Mouse (Mus musculus) heart, embryonic 11.5 days (tissue): ENCODE results near the gene Fggy. TPM values are rescaled to one million over a fixed set of nuclear protein-coding genes. Genes with fewer than 3 reads are reported as not detected.

Source experiments
- ATAC-seq: fragments of 200-750 bp; cut with Nextera tagmentation; replicated peaks from 2 replicates; pipeline ENCODE4 v1.8.0; 2017; ENCODE audit warnings: moderate library complexity; ENCODE audit not compliant: insufficient number of reproducible peaks, low FRiP score, low TSS enrichment
- H3K27ac ChIP-seq: fragments of 300-500 bp; sonication (generic); 2 replicates; pipeline ENCODE4 v1.5.1; 2014; ENCODE audit warnings: mild to moderate bottlenecking, low read depth, low read length
- H3K27me3 ChIP-seq: fragments of 300-500 bp; sonication (generic); 2 replicates; pipeline ENCODE4 v1.6.1; 2014; ENCODE audit warnings: mild to moderate bottlenecking, low read length, mixed read lengths; ENCODE audit not compliant: control insufficient read depth, insufficient read depth
- H3K36me3 ChIP-seq: fragments of 300-500 bp; sonication (generic); 2 replicates; pipeline ENCODE4 v1.6.1; 2014; ENCODE audit warnings: mild to moderate bottlenecking, low read length, moderate library complexity, mixed read lengths; ENCODE audit not compliant: control insufficient read depth, insufficient read depth
- H3K4me1 ChIP-seq: fragments of 300-500 bp; sonication (generic); 2 replicates; pipeline ENCODE4 v1.6.1; 2014; ENCODE audit warnings: low read length; ENCODE audit not compliant: control insufficient read depth, insufficient read depth
- H3K4me2 ChIP-seq: fragments of 300-500 bp; sonication (generic); 2 replicates; pipeline ENCODE4 v1.6.1; 2014; ENCODE audit warnings: mild to moderate bottlenecking, moderate library complexity
- H3K4me3 ChIP-seq: fragments of 300-500 bp; sonication (generic); 2 replicates; pipeline ENCODE4 v1.5.1; 2014; ENCODE audit warnings: low read depth, low read length
- H3K9ac ChIP-seq: fragments of 300-500 bp; sonication (generic); 2 replicates; pipeline ENCODE4 v1.6.1; 2014; ENCODE audit warnings: mild to moderate bottlenecking, low read depth, low read length, moderate library complexity
- H3K9me3 ChIP-seq: fragments of 300-500 bp; sonication (generic); replicated peaks from 2 replicates; pipeline ENCODE4 v1.6.1; 2016; ENCODE audit warnings: low read length; ENCODE audit not compliant: control insufficient read depth
- WGBS: fragments of 180-500 bp; shearing (Covaris S2); extraction: QIAGEN DNeasy Blood & Tissue Kit; methylation state at CpG from one replicate; pipeline ENCODE4 v1.1.7; 2014; ENCODE audit not compliant: insufficient replicate concordance; 5-methylcytosine and 5-hydroxymethylcytosine counted together
- polyA plus RNA-seq: library from polyadenylated mRNA; unstranded; fragments of >200 nt; fragmentation: Nextera tagmentation; extraction: Ambion mirVana; gene quantifications from 2 replicates; pipeline ENCODE4 v1.2.1, GENCODE M21; 2014

Gene Fggy
- polyA plus RNA-seq, 1 experiment from 2014 or later: 5.9 TPM

DNA sequence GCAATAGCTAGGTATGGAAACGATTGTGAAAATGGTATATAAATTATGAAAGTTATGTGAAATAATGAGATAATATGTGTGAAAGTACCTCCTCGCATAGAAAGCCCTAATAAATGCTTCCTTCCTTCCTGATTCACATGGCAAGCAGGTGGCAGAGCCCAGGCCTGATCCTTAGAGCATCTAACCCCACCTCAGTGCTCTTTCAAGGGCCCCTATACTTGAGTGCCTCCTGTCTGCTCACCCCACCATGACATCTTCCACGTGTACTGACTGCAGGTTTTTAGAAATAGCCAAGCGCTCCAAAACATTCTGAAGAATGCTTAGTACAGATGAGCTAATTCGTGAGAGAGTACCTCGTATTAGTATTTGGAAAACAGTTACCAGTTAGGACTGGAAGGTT lies 311.0 kb downstream of the Fggy start:
- Histone ChIP-seq H3K36me3 (no peaks in the 10 kb centered on the region), H3K9ac (no peak overlapping the region), H3K9me3 (no peaks in the 10 kb centered on the region), H3K4me1 (peaks cover under 1% of the 10 kb centered on the region; the same call in 1 of the 2 replicates), H3K27ac (no peak overlapping the region), H3K4me2 (no peak overlapping the region), H3K4me3 (no peak overlapping the region), H3K27me3 (no peaks in the 10 kb centered on the region)
- WGBS: 72% methylated on average over 6 of the region's 6 CpGs
- no peak for ATAC-seq

- no peak overlapping the region for H3K4me2 ChIP-seq
- H3K4me3 ChIP-seq: no peak overlapping the region
- ATAC-seq: no peak
- H3K36me3 ChIP-seq: no peaks in the 10 kb centered on the region
- H3K4me1 ChIP-seq: no peaks in the 10 kb centered on the region
- no peaks in the 10 kb centered on the region for H3K27me3 ChIP-seq
- no peaks in the 10 kb centered on the region for H3K9me3 ChIP-seq
- H3K9ac ChIP-seq: no peak overlapping the region
- WGBS: 27% methylated on average over 6 of the region's 6 CpGs
- H3K27ac ChIP-seq: no peak overlapping the region
Measured at GRCm38 (mm10) chr4:95871216-95871881, 314.0 kb downstream of the Fggy start.

DNA sequence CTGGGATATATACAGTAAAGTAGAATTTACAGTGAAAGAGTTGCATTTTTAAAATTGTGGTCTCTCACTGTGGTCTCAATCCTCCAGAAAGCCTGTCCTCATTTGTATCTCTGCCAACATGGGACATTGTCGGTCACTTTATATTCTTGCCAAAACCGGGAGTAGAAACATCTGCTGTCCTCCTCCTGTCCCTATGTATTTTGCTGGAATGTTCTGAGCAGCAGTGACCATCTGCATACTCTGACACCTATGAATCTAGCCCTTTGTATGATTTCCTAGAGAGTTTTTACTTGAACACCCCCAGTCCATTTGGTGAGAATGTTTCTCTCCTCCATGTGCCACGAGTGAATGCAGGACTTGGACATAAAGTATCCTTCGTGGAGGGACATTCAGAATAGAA lies 318.6 kb downstream of the Fggy start:
- Histone ChIP-seq H3K9me3 (no peaks in the 10 kb centered on the region), H3K9ac (no peak overlapping the region), H3K4me2 (no peak overlapping the region), H3K4me3 (no peak overlapping the region), H3K36me3 (no peaks in the 10 kb centered on the region), H3K27me3 (no peaks in the 10 kb centered on the region), H3K27ac (no peak overlapping the region), H3K4me1 (no peaks in the 10 kb centered on the region)
- WGBS: 87% methylated on average over 4 of the region's 4 CpGs
- ATAC-seq: no peak

GRCm38 (mm10) chr4:95877436-95877835 lies 320.1 kb downstream of the Fggy start:
- Histone ChIP-seq H3K4me1 (no peaks in the 10 kb centered on the region), H3K4me3 (no peak overlapping the region), H3K4me2 (no peak overlapping the region), H3K27me3 (no peaks in the 10 kb centered on the region), H3K9ac (no peak overlapping the region), H3K36me3 (no peaks in the 10 kb centered on the region), H3K9me3 (no peaks in the 10 kb centered on the region), H3K27ac (no peak overlapping the region)
- WGBS: 89% methylated on average over 4 of the region's 4 CpGs
- ATAC-seq: no peak

DNA sequence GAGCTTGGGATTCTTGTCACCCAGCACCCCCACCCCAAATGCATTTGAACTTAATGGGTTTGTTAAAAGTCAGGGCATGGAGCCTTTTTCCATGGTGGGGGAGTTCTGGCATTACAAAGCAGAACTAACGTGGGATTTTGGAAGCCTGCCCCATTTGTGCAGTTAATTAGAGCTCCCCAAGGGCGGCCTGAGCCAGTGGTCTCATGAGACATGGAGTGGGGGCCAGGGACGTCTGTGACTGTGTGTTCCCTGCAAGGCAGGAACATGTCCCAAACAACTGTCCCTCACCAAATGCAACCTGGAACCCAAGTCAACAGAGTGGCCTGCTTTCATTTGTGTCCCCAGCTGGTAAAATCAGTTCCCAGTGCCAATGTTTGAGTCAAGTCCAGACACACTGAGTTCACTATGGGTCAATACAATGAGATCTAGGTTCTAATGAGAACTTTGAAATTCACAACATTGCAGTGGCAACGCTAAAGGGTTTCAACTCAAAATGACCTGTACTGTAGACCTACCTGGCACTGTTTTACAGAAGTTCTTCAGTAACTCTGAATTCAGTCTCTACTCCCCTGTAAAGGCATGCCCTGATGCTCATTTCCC lies 324.5 kb downstream of the Fggy start:
- ATAC-seq: no peak
- Histone ChIP-seq H3K4me3 (no peak overlapping the region), H3K27me3 (no peaks in the 10 kb centered on the region), H3K4me1 (0 out of 2 replicates have a peak, but pooled peaks cover 3% of the 10 kb centered on the region), H3K4me2 (no peak overlapping the region), H3K9me3 (no peaks in the 10 kb centered on the region), H3K27ac (no peak overlapping the region), H3K9ac (no peak overlapping the region), H3K36me3 (no peaks in the 10 kb centered on the region)
- WGBS: 61% methylated on average over 4 of the region's 4 CpGs

GRCm38 (mm10) chr4:95884184-95885145 lies 327.2 kb downstream of the Fggy start:
- Histone ChIP-seq H3K27ac (peak overlapping the region; percentile 15; the same call in 1 of the 2 replicates), H3K27me3 (no peaks in the 10 kb centered on the region), H3K4me1 (0 out of 2 replicates have a peak, but pooled peaks cover 3% of the 10 kb centered on the region), H3K9me3 (no peaks in the 10 kb centered on the region), H3K36me3 (no peaks in the 10 kb centered on the region), H3K4me2 (no peak overlapping the region), H3K4me3 (no peak overlapping the region), H3K9ac (no peak overlapping the region)
- WGBS: 76% methylated on average over 4 of the region's 4 CpGs
- ATAC-seq: no peak

GRCm38 (mm10) chr4:95895199-95895754 lies 338.0 kb downstream of the Fggy start:
- no peaks in the 10 kb centered on the region for H3K27me3 ChIP-seq
- H3K36me3 ChIP-seq: no peaks in the 10 kb centered on the region
- H3K9ac ChIP-seq: no peak overlapping the region
- no peak overlapping the region for H3K4me3 ChIP-seq
- 40% methylated on average over 2 of the region's 2 CpGs for WGBS
- no peak overlapping the region for H3K27ac ChIP-seq
- H3K9me3 ChIP-seq: no peaks in the 10 kb centered on the region
- H3K4me1 ChIP-seq: peaks cover 24% of the 10 kb centered on the region
- no peak overlapping the region for H3K4me2 ChIP-seq
- ATAC-seq: no peak

GRCm38 (mm10) chr4:95896571-95896970 lies 339.3 kb downstream of the Fggy start:
- H3K4me1 ChIP-seq: peaks cover 27% of the 10 kb centered on the region
- no peaks in the 10 kb centered on the region for H3K27me3 ChIP-seq
- WGBS: 25% methylated on average over 5 of the region's 5 CpGs
- no peak overlapping the region for H3K4me3 ChIP-seq
- ATAC-seq: no peak
- no peaks in the 10 kb centered on the region for H3K36me3 ChIP-seq
- no peaks in the 10 kb centered on the region for H3K9me3 ChIP-seq
- H3K9ac ChIP-seq: no peak overlapping the region
- no peak overlapping the region for H3K27ac ChIP-seq
- no peak overlapping the region for H3K4me2 ChIP-seq
